Mouse (Mus musculus) megakaryocyte, embryonic 14.5 days (primary cell): ENCODE results near the gene Igbp1.

Experiments used
- FLI1 ChIP-seq: IDR thresholded peaks from 2 replicates; pipeline ENCODE4 v1.6.1; 2012; ENCODE audit warnings: low read length, inconsistent platforms, mixed read lengths
- GATA1 ChIP-seq: IDR thresholded peaks from 3 replicates; pipeline ENCODE4 v1.6.1; 2012; ENCODE audit warnings: mixed read lengths, low read length, inconsistent platforms, borderline replicate concordance

DNA sequence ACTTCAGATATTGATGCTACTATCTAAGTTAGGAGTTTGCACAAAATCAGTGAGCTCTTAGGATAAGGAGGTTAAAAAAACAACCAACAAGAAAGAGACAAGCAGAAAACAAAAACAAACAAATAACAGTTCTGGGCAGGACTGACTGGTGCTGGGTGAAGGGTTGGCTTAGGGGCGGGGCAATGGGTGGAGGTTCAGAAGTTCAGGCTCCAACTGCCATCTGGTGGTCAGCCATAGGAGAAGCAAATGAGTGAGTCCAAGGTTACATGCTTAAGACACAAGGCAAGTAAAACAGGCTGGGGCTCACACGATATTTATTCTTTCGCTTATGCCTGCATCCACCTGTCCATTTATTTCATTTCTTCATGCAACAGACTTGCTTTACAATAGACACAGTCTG is 13.8 kb upstream of the Igbp1 start:
- TF ChIP-seq GATA1, result no peak
- no peak for TF ChIP-seq FLI1
